Mouse (Mus musculus) limb, embryonic 15.5 days (tissue): ENCODE results near the gene Jakmip3. TPM values are rescaled to one million over a fixed set of nuclear protein-coding genes. Genes with fewer than 3 reads are reported as not detected.

Source experiments
- ATAC-seq: fragments of 200-750 bp; cut with Nextera tagmentation; 2 replicates; pipeline ENCODE4 v1.8.0; 2017; ENCODE audit warnings: low read depth, moderate TSS enrichment; ENCODE audit not compliant: insufficient number of reproducible peaks, low FRiP score, low TSS enrichment
- H3K27ac ChIP-seq: fragments of 300-500 bp; sonication (generic); 2 replicates; pipeline ENCODE4 v1.5.1; 2015; ENCODE audit warnings: moderate library complexity, mild to moderate bottlenecking, inconsistent platforms
- H3K27me3 ChIP-seq: fragments of 300-500 bp; sonication (generic); 2 replicates; pipeline ENCODE4 v1.6.1; 2015; ENCODE audit warnings: inconsistent platforms
- H3K36me3 ChIP-seq: fragments of 300-500 bp; sonication (generic); 2 replicates; pipeline ENCODE4 v1.6.1; 2015; ENCODE audit warnings: inconsistent platforms
- H3K4me1 ChIP-seq: fragments of 300-500 bp; sonication (generic); 2 replicates; pipeline ENCODE4 v1.6.1; 2015; ENCODE audit warnings: inconsistent platforms
- H3K4me2 ChIP-seq: fragments of 300-500 bp; sonication (generic); 2 replicates; pipeline ENCODE4 v1.6.1; 2015; ENCODE audit warnings: mild to moderate bottlenecking, inconsistent platforms
- H3K4me3 ChIP-seq: fragments of 300-500 bp; sonication (generic); 2 replicates; pipeline ENCODE4 v1.5.1; 2015; ENCODE audit warnings: mild to moderate bottlenecking, inconsistent platforms
- H3K9ac ChIP-seq: fragments of 300-500 bp; sonication (generic); 2 replicates; pipeline ENCODE4 v1.6.1; 2015; ENCODE audit warnings: inconsistent platforms
- H3K9me3 ChIP-seq: fragments of 300-500 bp; sonication (generic); 2 replicates; pipeline ENCODE4 v1.6.1; 2016; ENCODE audit warnings: inconsistent platforms
- WGBS: fragments of 180-500 bp; shearing (Covaris S2); methylation state at CpG from one replicate; pipeline ENCODE4 v1.1.7; 2015; 5-methylcytosine and 5-hydroxymethylcytosine counted together
- polyA plus RNA-seq: library from polyadenylated mRNA; unstranded; fragments of >200 nt; fragmentation: Nextera tagmentation; extraction: Ambion mirVana; gene quantifications from 2 replicates; pipeline ENCODE4 v1.2.1, GENCODE M21; 2015

Jakmip3 gene
- 0.49 and 0.67 TPM in 2 replicates for polyA plus RNA-seq

DNA sequence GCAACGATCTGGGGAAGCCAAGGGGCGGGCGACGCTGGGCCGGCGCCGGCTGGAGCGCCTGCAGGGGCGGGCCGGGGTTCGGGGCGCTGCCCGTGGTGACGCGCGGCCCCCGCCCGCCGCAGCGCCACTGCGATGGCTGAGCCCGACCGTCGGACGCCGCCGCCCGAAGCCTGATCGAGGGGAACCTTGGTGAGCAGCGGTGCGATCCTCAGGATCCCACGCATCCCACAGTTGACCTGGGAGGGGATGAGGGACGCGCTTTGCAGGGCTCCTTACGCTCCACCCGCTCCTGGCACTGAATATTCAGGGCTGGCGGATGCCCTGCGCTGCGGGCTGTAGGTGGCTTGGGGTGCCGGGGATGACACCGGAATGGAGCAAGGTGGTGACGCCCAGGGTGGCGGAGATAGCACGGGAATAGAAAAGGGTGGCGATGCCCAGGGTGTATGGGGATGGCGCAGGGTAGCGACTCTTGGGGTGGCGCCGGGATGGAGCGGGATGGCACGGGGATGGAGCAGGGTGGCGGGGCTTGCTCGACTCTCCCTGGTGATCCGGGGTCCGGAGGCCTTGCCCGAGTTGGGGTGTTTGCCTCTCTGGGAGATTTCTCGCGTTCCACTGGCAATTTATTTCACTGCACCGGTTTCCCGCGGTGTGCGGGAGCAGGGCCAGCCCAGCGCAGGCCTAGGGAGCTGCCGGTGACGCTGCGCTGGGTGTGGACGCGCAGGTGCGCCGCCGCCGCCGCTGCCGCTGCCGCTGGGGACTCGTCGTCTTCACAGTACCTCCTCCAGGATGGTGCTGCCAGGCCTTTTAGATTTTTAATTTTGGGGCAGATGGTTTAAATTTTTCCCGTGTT lies at the start of gene Jakmip3:
Gene Jakmip3, plus strand, starts transcription at position 119 of the 850 bp plus-strand sequence.
- WGBS: under 1% methylated on average over 78 of the region's 78 CpGs
- ATAC-seq: 0 out of 2 replicates have a peak, but pooled peaks have one; percentile 8
- Histone ChIP-seq H3K9ac (0 out of 2 replicates have a peak within 1 kb of the TSS, but pooled peaks have one; percentile 26), H3K36me3 (no peaks in the 10 kb centered on the region), H3K9me3 (no peaks in the 10 kb centered on the region), H3K4me1 (peaks cover 14% of the 10 kb centered on the region), H3K4me2 (peak within 1 kb of the TSS; percentile 87), H3K4me3 (peak within 1 kb of the TSS; percentile 43), H3K27me3 (peaks cover 63% of the 10 kb centered on the region), H3K27ac (no peak within 1 kb of the TSS)

DNA sequence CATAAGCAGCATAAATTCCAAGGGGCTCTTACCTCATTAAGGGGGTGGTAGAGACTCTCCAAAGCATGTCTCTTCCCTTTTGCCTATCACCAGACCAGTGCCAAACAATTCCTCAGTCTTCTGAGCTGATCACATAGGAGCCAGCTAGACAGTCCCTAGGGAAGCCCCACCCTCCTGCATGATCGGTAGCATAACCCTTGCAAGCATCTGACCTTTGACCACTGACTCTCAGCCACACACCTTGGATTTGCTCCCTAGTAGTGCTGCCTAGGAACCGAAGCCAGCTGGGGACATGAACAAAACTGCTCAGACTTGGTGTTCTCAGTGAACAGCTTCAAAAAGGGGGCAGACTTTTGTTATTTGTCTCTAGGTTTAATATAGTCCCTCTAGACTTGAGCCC lies 42.4 kb upstream of the Jakmip3 start:
- Histone ChIP-seq H3K9ac (no peak overlapping the region), H3K4me2 (no peak overlapping the region), H3K9me3 (no peaks in the 10 kb centered on the region), H3K36me3 (peaks cover 49% of the 10 kb centered on the region), H3K27me3 (no peaks in the 10 kb centered on the region), H3K4me3 (no peak overlapping the region), H3K27ac (no peak overlapping the region), H3K4me1 (no peaks in the 10 kb centered on the region)
- ATAC-seq: no peak
- WGBS: 75% methylated on average over 2 of the region's 2 CpGs

DNA sequence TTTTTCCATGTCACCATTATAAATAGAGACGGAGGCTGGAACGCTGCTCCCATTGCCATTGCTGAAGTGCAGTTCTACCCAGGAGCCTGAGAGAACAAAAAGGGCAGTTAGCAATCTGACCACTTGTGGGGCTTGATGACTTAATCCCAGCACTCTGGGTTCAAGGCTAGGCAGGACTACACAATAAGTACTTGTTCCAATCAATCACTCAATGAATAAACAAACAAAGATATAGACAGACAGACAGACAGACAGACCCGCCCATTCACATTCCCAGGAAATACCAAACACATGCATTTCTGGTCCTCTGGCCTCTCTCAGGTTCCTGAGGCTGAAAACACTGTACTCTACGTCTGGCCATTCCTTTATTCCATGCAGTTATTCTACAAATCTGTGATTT lies 41.8 kb upstream of the Jakmip3 start:
- Histone ChIP-seq H3K4me3 (no peak overlapping the region), H3K9ac (no peak overlapping the region), H3K36me3 (peaks cover 44% of the 10 kb centered on the region), H3K4me2 (no peak overlapping the region), H3K27me3 (no peaks in the 10 kb centered on the region), H3K4me1 (peaks cover 1% of the 10 kb centered on the region; the same call in 1 of the 2 replicates), H3K9me3 (no peaks in the 10 kb centered on the region), H3K27ac (no peak overlapping the region)
- 85% methylated on average over 4 of the region's 4 CpGs for WGBS
- no peak for ATAC-seq

DNA sequence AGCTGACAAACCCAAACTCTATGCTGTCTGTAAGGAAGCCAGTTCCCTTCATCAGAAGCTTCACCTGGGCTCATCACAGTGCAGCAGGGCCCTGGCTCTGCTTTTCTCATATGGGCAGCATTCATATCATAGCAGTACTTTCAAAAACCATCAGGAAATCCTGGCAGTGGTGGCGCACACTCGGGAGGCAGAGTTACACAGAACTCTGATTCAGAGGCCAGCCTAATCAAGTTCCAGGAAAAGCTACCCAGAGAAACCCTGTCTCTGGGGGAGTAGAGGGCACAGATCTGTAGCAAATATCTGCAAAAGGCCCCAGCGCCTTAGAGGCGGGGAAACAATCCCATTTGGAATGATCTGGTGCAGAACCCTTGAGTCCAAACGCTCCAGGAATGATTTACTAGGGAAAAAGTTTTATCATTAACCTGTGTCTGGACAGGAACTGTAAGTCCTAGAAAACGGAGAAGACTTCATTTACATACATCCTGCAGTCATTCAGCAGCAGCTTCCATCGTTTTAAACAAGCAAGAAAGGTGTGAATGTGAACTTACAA lies 36.6 kb upstream of the Jakmip3 start:
- Histone ChIP-seq H3K4me2 (no peak overlapping the region), H3K27ac (no peak overlapping the region), H3K9ac (no peak overlapping the region), H3K36me3 (peaks cover 5% of the 10 kb centered on the region), H3K27me3 (no peaks in the 10 kb centered on the region), H3K4me3 (no peak overlapping the region), H3K4me1 (peaks cover 29% of the 10 kb centered on the region), H3K9me3 (no peaks in the 10 kb centered on the region)
- 63% methylated on average over 7 of the region's 7 CpGs for WGBS
- ATAC-seq: no peak

DNA sequence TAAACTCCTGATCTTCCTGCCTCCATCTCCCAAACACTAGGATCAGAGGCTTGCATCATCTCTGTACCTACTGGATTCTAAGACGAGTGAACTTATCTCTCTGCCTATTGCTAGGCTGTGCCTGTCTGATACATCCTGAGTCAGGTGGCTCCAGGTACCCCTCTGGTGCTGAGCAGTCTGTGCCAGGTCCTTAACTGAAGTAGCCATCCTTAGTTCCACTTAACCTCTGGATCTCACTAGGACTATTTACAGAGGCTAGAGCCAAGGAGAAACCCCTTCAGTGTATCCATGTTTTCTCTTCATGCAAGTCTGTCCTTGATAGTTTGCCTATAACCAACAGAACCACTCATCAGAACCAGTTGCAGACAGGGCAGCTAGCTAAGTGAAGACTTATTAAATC lies 34.1 kb upstream of the Jakmip3 start:
- H3K9me3 ChIP-seq: no peaks in the 10 kb centered on the region
- peak overlapping the region; percentile 50; the same call in 1 of the 2 replicates for H3K27ac ChIP-seq
- WGBS: 77% methylated on average over 1 of the region's 1 CpGs
- H3K9ac ChIP-seq: 0 out of 2 replicates have a peak overlapping the region, but pooled peaks have one; percentile 2
- peaks cover 41% of the 10 kb centered on the region for H3K4me1 ChIP-seq
- H3K27me3 ChIP-seq: no peaks in the 10 kb centered on the region
- H3K4me2 ChIP-seq: peak overlapping the region; percentile 79
- peaks cover 2% of the 10 kb centered on the region; the same call in 1 of the 2 replicates for H3K36me3 ChIP-seq
- peak overlapping the region; percentile 66 for H3K4me3 ChIP-seq
- ATAC-seq: no peak

DNA sequence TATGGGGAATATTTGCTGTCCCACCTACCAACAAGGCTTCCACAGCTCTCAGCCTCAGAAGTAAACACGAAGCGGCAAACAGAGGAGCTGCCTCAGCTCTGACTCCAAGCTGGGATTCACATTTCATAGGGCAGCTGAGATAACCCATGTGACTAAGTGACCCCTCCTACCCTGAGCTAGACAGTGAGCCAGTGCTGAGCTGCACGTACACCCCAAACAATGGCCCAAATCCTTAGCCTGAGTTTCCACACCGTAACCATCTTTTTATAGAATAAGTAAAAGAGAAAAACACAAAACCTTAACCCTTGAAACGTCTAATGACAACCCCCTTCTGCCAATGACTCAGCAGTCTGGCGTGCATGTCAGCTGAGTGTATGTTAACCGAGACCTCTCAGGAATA lies 33.5 kb upstream of the Jakmip3 start:
- H3K27ac ChIP-seq: peak overlapping the region; percentile 50
- WGBS: 5% methylated on average over 7 of the region's 7 CpGs
- peak; percentile 50; the same call in 1 of the 2 replicates for ATAC-seq

DNA sequence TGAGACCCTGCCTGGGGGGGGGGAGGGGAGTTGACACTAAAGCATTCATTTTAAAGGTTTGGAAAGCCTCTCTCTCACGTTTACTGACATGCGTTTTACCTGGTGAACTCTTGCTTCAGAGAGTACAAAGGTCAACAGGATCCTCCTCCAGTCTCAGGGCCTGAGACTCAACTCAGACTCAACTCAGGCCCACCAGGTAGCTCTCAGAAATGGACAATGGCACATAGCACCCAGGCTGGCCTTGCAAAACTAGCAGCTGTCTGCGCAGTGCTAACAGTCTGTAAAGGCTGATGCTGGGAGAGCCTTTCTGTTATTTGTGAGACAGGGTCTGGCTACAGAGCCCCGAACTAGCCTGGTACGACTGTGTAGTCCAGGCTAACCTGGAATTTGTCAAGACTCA lies 32.6 kb upstream of the Jakmip3 start:
- Histone ChIP-seq H3K4me2 (peak overlapping the region; percentile 79), H3K27me3 (no peaks in the 10 kb centered on the region), H3K36me3 (peaks cover 2% of the 10 kb centered on the region; the same call in 1 of the 2 replicates), H3K27ac (no peak overlapping the region), H3K9ac (no peak overlapping the region), H3K4me3 (peak overlapping the region; percentile 66), H3K4me1 (peaks cover 41% of the 10 kb centered on the region), H3K9me3 (no peaks in the 10 kb centered on the region)
- WGBS: 66% methylated on average over 5 of the region's 5 CpGs
- ATAC-seq: no peak

More for the DNA sequence above, 33.5 kb upstream of the Jakmip3 start:
- Histone ChIP-seq H3K4me1 (peaks cover 41% of the 10 kb centered on the region), H3K36me3 (peaks cover 2% of the 10 kb centered on the region; the same call in 1 of the 2 replicates), H3K9me3 (no peaks in the 10 kb centered on the region), H3K9ac (0 out of 2 replicates have a peak overlapping the region, but pooled peaks have one; percentile 2), H3K4me2 (peak overlapping the region; percentile 79), H3K4me3 (peak overlapping the region; percentile 66), H3K27me3 (no peaks in the 10 kb centered on the region)

DNA sequence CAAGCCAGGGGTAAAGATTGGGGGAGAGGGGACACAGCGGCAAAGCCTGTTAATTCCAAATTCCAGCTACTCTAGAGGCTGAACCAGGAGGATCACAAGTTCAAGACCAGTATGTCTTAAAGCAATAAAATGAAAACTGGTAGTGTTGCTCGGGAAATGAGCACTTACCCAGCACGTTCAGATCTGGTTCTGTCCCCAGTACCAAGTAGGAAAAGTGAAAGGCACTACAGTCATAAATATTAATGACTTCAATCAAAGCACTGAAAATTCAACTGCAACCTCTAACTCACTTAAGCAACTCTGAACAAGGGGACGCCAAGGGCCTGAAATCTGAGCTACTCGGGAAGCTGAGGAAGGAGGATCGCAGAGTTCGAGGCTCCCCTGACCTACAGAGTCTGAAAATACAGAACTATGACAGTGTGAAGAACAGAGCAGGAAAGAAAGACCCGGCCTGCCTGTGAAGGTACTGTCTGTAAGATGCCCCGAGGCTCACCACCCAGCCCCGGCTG lies 31.7 kb upstream of the Jakmip3 start:
- Histone ChIP-seq H3K36me3 (peaks cover 2% of the 10 kb centered on the region; the same call in 1 of the 2 replicates), H3K9ac (peak overlapping the region; percentile 80), H3K4me3 (peak overlapping the region; percentile 66), H3K4me2 (peak overlapping the region; percentile 79), H3K9me3 (no peaks in the 10 kb centered on the region), H3K27me3 (no peaks in the 10 kb centered on the region), H3K4me1 (peaks cover 39% of the 10 kb centered on the region), H3K27ac (peak overlapping the region; percentile 85)
- 2% methylated on average over 10 of the region's 10 CpGs for WGBS
- no peak for ATAC-seq

DNA sequence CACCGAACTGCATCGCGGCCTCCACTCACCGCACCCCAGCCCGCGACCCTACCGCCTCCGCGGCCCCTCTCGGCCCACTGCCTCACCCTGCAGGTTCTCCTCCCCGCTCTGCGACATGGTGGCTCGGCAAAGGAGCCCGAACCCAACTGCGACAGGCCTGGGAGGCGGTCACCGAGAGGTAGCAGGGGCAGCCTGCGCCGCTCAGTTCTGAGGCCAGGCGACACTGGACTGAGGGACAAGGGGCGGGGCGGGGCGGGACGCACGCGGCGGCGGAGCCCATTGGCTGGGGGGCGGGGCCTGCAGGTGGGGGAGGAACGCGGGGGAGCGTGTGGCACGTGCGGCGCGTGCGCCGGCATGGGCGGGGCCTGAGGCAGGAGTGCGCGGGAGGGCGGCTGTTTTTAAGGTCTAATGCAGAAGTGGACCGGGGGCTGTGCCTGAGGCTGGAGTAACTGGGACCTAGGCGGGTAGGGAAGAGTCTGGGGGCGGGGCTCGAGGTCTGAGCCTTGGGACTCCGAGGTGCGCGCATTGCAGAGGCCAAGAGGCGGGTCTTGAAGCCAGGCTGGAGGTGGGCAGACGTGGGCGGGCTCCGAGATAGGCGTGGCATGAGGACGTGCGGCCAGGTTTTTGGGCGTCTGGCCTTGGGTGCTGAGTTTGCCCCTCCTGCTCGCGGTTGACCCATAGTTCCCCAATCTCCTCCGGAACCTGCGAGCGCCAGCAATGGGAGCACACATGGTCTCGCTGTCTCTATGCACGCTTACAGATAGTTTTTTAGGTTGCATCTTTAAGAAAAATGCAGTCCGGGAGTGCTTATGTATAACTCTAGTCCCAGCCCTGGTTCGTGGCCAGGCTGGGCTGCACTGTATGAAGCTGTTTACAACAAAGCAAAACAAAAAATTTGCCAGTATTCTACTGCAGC lies 31.0 kb upstream of the Jakmip3 start, which contains the start of gene Bnip3:
Gene Bnip3, minus strand, starts transcription at position 243 of the 916 bp plus-strand sequence.
- peak within 1 kb of the TSS; percentile 66 for H3K4me3 ChIP-seq
- no peaks in the 10 kb centered on the region for H3K27me3 ChIP-seq
- no peaks in the 10 kb centered on the region for H3K9me3 ChIP-seq
- peak within 1 kb of the TSS; percentile 85 for H3K27ac ChIP-seq
- ATAC-seq: peak; percentile 92
- H3K4me2 ChIP-seq: peak within 1 kb of the TSS; percentile 79
- H3K4me1 ChIP-seq: peaks cover 37% of the 10 kb centered on the region
- peaks cover 2% of the 10 kb centered on the region; the same call in 1 of the 2 replicates for H3K36me3 ChIP-seq
- under 1% methylated on average over 66 of the region's 66 CpGs for WGBS
- H3K9ac ChIP-seq: peak within 1 kb of the TSS; percentile 80

DNA sequence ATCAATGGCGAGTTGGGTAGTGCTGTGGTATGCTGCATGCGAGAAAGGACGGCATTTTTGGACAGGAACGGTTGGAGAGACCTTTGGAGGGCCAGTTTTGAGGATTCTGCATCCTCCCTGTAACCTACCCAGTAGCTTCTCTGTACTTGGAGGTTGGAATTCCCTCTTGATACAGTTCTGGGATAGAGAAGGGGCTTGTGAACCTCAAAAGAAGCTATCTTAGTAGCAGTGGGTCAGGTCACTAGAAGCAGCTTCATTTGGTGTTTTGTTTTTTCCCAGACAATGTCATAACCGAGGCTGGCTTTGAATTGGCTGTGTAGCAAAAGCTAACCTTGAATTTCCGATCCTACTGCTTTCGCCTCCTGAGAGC lies 30.4 kb upstream of the Jakmip3 start:
- peak overlapping the region; percentile 66 for H3K4me3 ChIP-seq
- peaks cover under 1% of the 10 kb centered on the region; the same call in 1 of the 2 replicates for H3K36me3 ChIP-seq
- peak overlapping the region; percentile 79 for H3K27ac ChIP-seq
- no peaks in the 10 kb centered on the region for H3K27me3 ChIP-seq
- H3K9ac ChIP-seq: peak overlapping the region; percentile 48; the same call in 1 of the 2 replicates
- WGBS: 20% methylated on average over 7 of the region's 7 CpGs
- H3K4me1 ChIP-seq: peaks cover 37% of the 10 kb centered on the region
- H3K9me3 ChIP-seq: no peaks in the 10 kb centered on the region
- ATAC-seq: no peak
- peak overlapping the region; percentile 79 for H3K4me2 ChIP-seq

DNA sequence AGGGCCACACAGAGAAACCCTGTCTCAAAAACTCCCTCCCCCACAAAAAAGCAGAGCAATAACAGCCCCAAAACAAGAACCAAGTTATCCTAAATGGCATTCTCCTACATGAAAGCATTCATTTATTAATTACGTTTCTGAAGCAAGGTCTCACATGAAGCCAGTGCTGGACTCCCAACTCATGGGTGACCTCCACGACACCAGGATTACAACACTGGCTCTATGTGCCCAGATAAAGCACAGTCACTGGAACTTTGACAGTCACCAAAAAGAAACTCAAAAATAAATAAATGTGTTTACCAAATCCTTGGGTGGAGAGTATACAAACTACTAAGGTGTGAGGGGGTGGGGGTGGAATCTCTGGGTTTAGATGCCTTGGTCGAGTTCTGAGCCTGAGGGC lies 26.9 kb upstream of the Jakmip3 start:
- Histone ChIP-seq H3K4me3 (no peak overlapping the region), H3K4me2 (no peak overlapping the region), H3K9me3 (no peaks in the 10 kb centered on the region), H3K27me3 (no peaks in the 10 kb centered on the region), H3K27ac (no peak overlapping the region), H3K9ac (no peak overlapping the region), H3K36me3 (no peaks in the 10 kb centered on the region), H3K4me1 (peaks cover 14% of the 10 kb centered on the region)
- ATAC-seq: no peak
- 59% methylated on average over 3 of the region's 3 CpGs for WGBS
